Mouse (Mus musculus) kidney, adult 18-20 months (tissue): Measurements from ENCODE around the gene S100a7a.

Experiments
- DNase-seq: peaks from one replicate; pipeline ENCODE4 v3.0.0; 2021

The S100a7a gene

GRCm38 (mm10) chr3:90653717-90654116, at the start of gene S100a7a:
S100a7a (plus strand) TSS chr3:90654017.
- DNase-seq = no peak

GRCm38 (mm10) chr3:90604416-90604815, 49.4 kb upstream of the S100a7a start:
- DNase-seq = peak; percentile 62

GRCm38 (mm10) chr3:90605049-90605448, 48.8 kb upstream of the S100a7a start:
- no peak for DNase-seq

GRCm38 (mm10) chr3:90605736-90606135, 48.1 kb upstream of the S100a7a start:
- DNase-seq = no peak

- DNase-seq = no peak
Measured at GRCm38 (mm10) chr3:90606185-90606584, 47.6 kb upstream of the S100a7a start.

GRCm38 (mm10) chr3:90607361-90607760, 46.5 kb upstream of the S100a7a start:
- DNase-seq = no peak

- no peak for DNase-seq
Measured at GRCm38 (mm10) chr3:90608223-90608622, 45.6 kb upstream of the S100a7a start, which contains the start of gene S100a5. S100a5 (plus strand) TSS chr3:90608523.

GRCm38 (mm10) chr3:90609102-90609501, 44.7 kb upstream of the S100a7a start:
- no peak for DNase-seq

GRCm38 (mm10) chr3:90611494-90611893, 42.3 kb upstream of the S100a7a start:
- DNase-seq = no peak

- DNase-seq = no peak
Measured at GRCm38 (mm10) chr3:90612061-90612460, 41.8 kb upstream of the S100a7a start.

GRCm38 (mm10) chr3:90612728-90613291, 41.0 kb upstream of the S100a7a start, which contains the start of gene S100a6:
S100a6 (plus strand) TSS chr3:90612882.
- DNase-seq = peak; percentile 53

- DNase-seq = no peak
Measured at GRCm38 (mm10) chr3:90613461-90614147, 40.2 kb upstream of the S100a7a start.

- no peak for DNase-seq
Measured at GRCm38 (mm10) chr3:90614148-90614530, 39.7 kb upstream of the S100a7a start.

GRCm38 (mm10) chr3:90614611-90615251, 39.1 kb upstream of the S100a7a start:
- DNase-seq = no peak

- peak; percentile 72 for DNase-seq
Measured at GRCm38 (mm10) chr3:90615415-90615814, 38.4 kb upstream of the S100a7a start.

GRCm38 (mm10) chr3:90615911-90616310, 37.9 kb upstream of the S100a7a start:
- no peak for DNase-seq

- no peak for DNase-seq
Measured at GRCm38 (mm10) chr3:90617586-90617985, 36.2 kb upstream of the S100a7a start.

- DNase-seq = no peak
Measured at GRCm38 (mm10) chr3:90621552-90621951, 32.3 kb upstream of the S100a7a start.

- peak; percentile 35 for DNase-seq
Measured at GRCm38 (mm10) chr3:90623435-90624071, 30.3 kb upstream of the S100a7a start.

- no peak for DNase-seq
Measured at GRCm38 (mm10) chr3:90625496-90625895, 28.3 kb upstream of the S100a7a start.

GRCm38 (mm10) chr3:90626266-90627021, 27.4 kb upstream of the S100a7a start:
- DNase-seq = no peak

GRCm38 (mm10) chr3:90627366-90627765, 26.5 kb upstream of the S100a7a start:
- no peak for DNase-seq

- no peak for DNase-seq
Measured at GRCm38 (mm10) chr3:90627807-90628206, 26.0 kb upstream of the S100a7a start.
